Mouse (Mus musculus): Measurements from ENCODE around the gene Tnfaip8l1. TPM values are rescaled to one million over a fixed set of nuclear protein-coding genes. Genes with fewer than 3 reads are reported as not detected.

The Tnfaip8l1 gene
- polyA plus RNA-seq, 1 experiment: 1.7 TPM

- WGBS: 62% methylated on average over 2 of the region's 2 CpGs
- H3K27ac ChIP-seq (ENCODE audit: insufficient read depth, low read length): no peak overlapping the region
- H3K4me3 ChIP-seq (replicated peaks; ENCODE audit: insufficient read depth, low read depth, low read length): no peak overlapping the region
- H3K27me3 ChIP-seq (ENCODE audit: control insufficient read depth, insufficient read depth, low read length): no peaks in the 10 kb centered on the region; the same call in 1 of the 2 replicates
- H3K4me1 ChIP-seq (ENCODE audit: control insufficient read depth, insufficient read depth, low read length): peaks cover 3% of the 10 kb centered on the region; the same call in 1 of the 2 replicates
- DNase-seq: no peak
- TF ChIP-seq CTCF (IDR thresholded peaks at IDR 0.05; ENCODE audit: borderline replicate concordance, insufficient read depth, low read depth, low read length) (no peak), POLR2A (IDR thresholded peaks at IDR 0.05; ENCODE audit: borderline replicate concordance, insufficient read depth, low read length) (no peak)
These were observed 12.4 kb upstream of the Tnfaip8l1 start for GRCm38 (mm10) chr17:56149897-56150296.

GRCm38 (mm10) chr17:56153643-56154042, 8.6 kb upstream of the Tnfaip8l1 start:
- WGBS: 15% methylated on average over 9 of the region's 9 CpGs
- DNase-seq: peak in 1 of 2 experiments; percentile 37
- TF ChIP-seq POLR2A (IDR thresholded peaks at IDR 0.05; ENCODE audit: borderline replicate concordance, insufficient read depth, low read length) (no peak), CTCF (IDR thresholded peaks at IDR 0.05; ENCODE audit: borderline replicate concordance, insufficient read depth, low read depth, low read length) (no peak)
- no peak overlapping the region for H3K4me3 ChIP-seq (replicated peaks; ENCODE audit: insufficient read depth, low read depth, low read length)
- H3K27ac ChIP-seq (ENCODE audit: insufficient read depth, low read length): no peak overlapping the region
- no peaks in the 10 kb centered on the region; the same call in 1 of the 2 replicates for H3K27me3 ChIP-seq (ENCODE audit: control insufficient read depth, insufficient read depth, low read length)
- H3K4me1 ChIP-seq (ENCODE audit: control insufficient read depth, insufficient read depth, low read length): peaks cover 3% of the 10 kb centered on the region; the same call in 1 of the 2 replicates

GRCm38 (mm10) chr17:56159729-56160128, 2.5 kb upstream of the Tnfaip8l1 start:
- Histone ChIP-seq H3K27me3 (ENCODE audit: control insufficient read depth, insufficient read depth, low read length) (no peaks in the 10 kb centered on the region), H3K27ac (ENCODE audit: insufficient read depth, low read length) (no peak overlapping the region), H3K4me3 (replicated peaks; ENCODE audit: insufficient read depth, low read depth, low read length) (no peak overlapping the region), H3K4me1 (ENCODE audit: control insufficient read depth, insufficient read depth, low read length) (no peaks in the 10 kb centered on the region)
- WGBS: 3% methylated on average over 9 of the region's 9 CpGs
- peak; percentile 54 to 62 for DNase-seq
- TF ChIP-seq CTCF (IDR thresholded peaks at IDR 0.05; ENCODE audit: borderline replicate concordance, insufficient read depth, low read depth, low read length): peak; percentile 88
- no peak for TF ChIP-seq POLR2A (IDR thresholded peaks at IDR 0.05; ENCODE audit: borderline replicate concordance, insufficient read depth, low read length)

- Histone ChIP-seq H3K4me3 (replicated peaks; ENCODE audit: insufficient read depth, low read depth, low read length) (no peak overlapping the region), H3K27ac (ENCODE audit: insufficient read depth, low read length) (no peak overlapping the region), H3K4me1 (ENCODE audit: control insufficient read depth, insufficient read depth, low read length) (no peaks in the 10 kb centered on the region), H3K27me3 (ENCODE audit: control insufficient read depth, insufficient read depth, low read length) (no peaks in the 10 kb centered on the region)
- WGBS: 90% methylated on average over 6 of the region's 6 CpGs
- DNase-seq: no peak
- TF ChIP-seq POLR2A (IDR thresholded peaks at IDR 0.05; ENCODE audit: borderline replicate concordance, insufficient read depth, low read length): no peak
- no peak for TF ChIP-seq CTCF (IDR thresholded peaks at IDR 0.05; ENCODE audit: borderline replicate concordance, insufficient read depth, low read depth, low read length)
These were observed 1.3 kb downstream of the Tnfaip8l1 start for GRCm38 (mm10) chr17:56163523-56164102.

GRCm38 (mm10) chr17:56164510-56164909, 2.2 kb downstream of the Tnfaip8l1 start:
- no peaks in the 10 kb centered on the region for H3K4me1 ChIP-seq (ENCODE audit: control insufficient read depth, insufficient read depth, low read length)
- no peak for DNase-seq
- TF ChIP-seq POLR2A (IDR thresholded peaks at IDR 0.05; ENCODE audit: borderline replicate concordance, insufficient read depth, low read length): no peak
- TF ChIP-seq CTCF (IDR thresholded peaks at IDR 0.05; ENCODE audit: borderline replicate concordance, insufficient read depth, low read depth, low read length): no peak
- H3K4me3 ChIP-seq (replicated peaks; ENCODE audit: insufficient read depth, low read depth, low read length): no peak overlapping the region
- no peak overlapping the region for H3K27ac ChIP-seq (ENCODE audit: insufficient read depth, low read length)
- WGBS: 16% methylated on average over 3 of the region's 3 CpGs
- H3K27me3 ChIP-seq (ENCODE audit: control insufficient read depth, insufficient read depth, low read length): no peaks in the 10 kb centered on the region

GRCm38 (mm10) chr17:56165671-56166070, 3.4 kb downstream of the Tnfaip8l1 start:
- Histone ChIP-seq H3K27me3 (ENCODE audit: control insufficient read depth, insufficient read depth, low read length) (no peaks in the 10 kb centered on the region), H3K4me3 (replicated peaks; ENCODE audit: insufficient read depth, low read depth, low read length) (no peak overlapping the region), H3K27ac (ENCODE audit: insufficient read depth, low read length) (no peak overlapping the region), H3K4me1 (ENCODE audit: control insufficient read depth, insufficient read depth, low read length) (no peaks in the 10 kb centered on the region)
- no peak for TF ChIP-seq POLR2A (IDR thresholded peaks at IDR 0.05; ENCODE audit: borderline replicate concordance, insufficient read depth, low read length)
- no peak for TF ChIP-seq CTCF (IDR thresholded peaks at IDR 0.05; ENCODE audit: borderline replicate concordance, insufficient read depth, low read depth, low read length)
- WGBS: 35% methylated on average over 11 of the region's 11 CpGs
- no peak for DNase-seq

- no peak for DNase-seq
- no peak overlapping the region for H3K27ac ChIP-seq (ENCODE audit: insufficient read depth, low read length)
- no peaks in the 10 kb centered on the region for H3K27me3 ChIP-seq (ENCODE audit: control insufficient read depth, insufficient read depth, low read length)
- TF ChIP-seq POLR2A (IDR thresholded peaks at IDR 0.05; ENCODE audit: borderline replicate concordance, insufficient read depth, low read length) (no peak), CTCF (IDR thresholded peaks at IDR 0.05; ENCODE audit: borderline replicate concordance, insufficient read depth, low read depth, low read length) (no peak)
- whole genome bisulfite sequencing: 71% methylated on average over 6 of the region's 6 CpGs
- H3K4me1 ChIP-seq (ENCODE audit: control insufficient read depth, insufficient read depth, low read length): no peaks in the 10 kb centered on the region
- H3K4me3 ChIP-seq (replicated peaks; ENCODE audit: insufficient read depth, low read depth, low read length): no peak overlapping the region
These were observed 7.6 kb downstream of the Tnfaip8l1 start for GRCm38 (mm10) chr17:56169830-56170229.

- 26% methylated on average over 10 of the region's 10 CpGs for WGBS
- TF ChIP-seq CTCF (IDR thresholded peaks at IDR 0.05; ENCODE audit: borderline replicate concordance, insufficient read depth, low read depth, low read length): no peak
- TF ChIP-seq POLR2A (IDR thresholded peaks at IDR 0.05; ENCODE audit: borderline replicate concordance, insufficient read depth, low read length): no peak
- Histone ChIP-seq H3K27me3 (ENCODE audit: control insufficient read depth, insufficient read depth, low read length) (no peaks in the 10 kb centered on the region), H3K4me3 (replicated peaks; ENCODE audit: insufficient read depth, low read depth, low read length) (no peak overlapping the region), H3K4me1 (ENCODE audit: control insufficient read depth, insufficient read depth, low read length) (no peaks in the 10 kb centered on the region), H3K27ac (ENCODE audit: insufficient read depth, low read length) (no peak overlapping the region)
- DNase-seq: no peak
These were observed 8.4 kb downstream of the Tnfaip8l1 start for GRCm38 (mm10) chr17:56170636-56171035.

All from cerebellum, adult 2 months (tissue).